23 mouse cellular contexts compared by ENCODE assay signal in genomic region chr13:43861424-43861823, GRCm38 (mm10).
A peak's percentile ranks its signal among the peaks of the same experiment; 100 is the strongest.
DNase-seq lines count a peak whose midpoint lies in the region; ATAC-seq and TF ChIP-seq lines count a peak whose summit lies in the region.
"Had no signal": no experiment of that assay in that cellular context is flagged by ENCODE, and none has a peak within 500 bp of the region (broad histone marks: within the 10 kb centered on the region; RNA-seq: fewer than 3 reads in every experiment).

No protein-coding gene starts in this region.

- H3K36me3 ChIP-seq in stomach, embryonic 16.5 days (ENCODE audit: control insufficient read depth, insufficient read depth, low read length) = no peaks in the 10 kb centered on the region
- H3K36me3 ChIP-seq in stomach, postnatal 0 days (ENCODE audit: control insufficient read depth, insufficient read depth, low read length) = no peaks in the 10 kb centered on the region
- no peaks in the 10 kb centered on the region for H3K36me3 ChIP-seq in heart, embryonic 12.5 days
- H3K36me3 ChIP-seq: forebrain, embryonic 10.5 days; hindbrain, embryonic 10.5 days; limb, embryonic 13.5 days; midbrain, embryonic 13.5 days; neural tube, embryonic 12.5 days had no signal

- no peak overlapping the region for H3K4me2 ChIP-seq in stomach, embryonic 16.5 days (ENCODE audit: low read depth, low read length)
- H3K4me2 ChIP-seq in stomach, postnatal 0 days (replicated peaks; ENCODE audit: low read depth) = no peak overlapping the region
- no peak overlapping the region for H3K4me2 ChIP-seq in heart, embryonic 12.5 days
- H3K4me2 ChIP-seq: heart, embryonic 11.5 days; limb, embryonic 13.5 days; midbrain, embryonic 13.5 days; neural tube, embryonic 12.5 days had no signal

- WGBS in stomach, embryonic 16.5 days = 75% methylated on average over 7 of the region's 7 CpGs
- 71% methylated on average over 7 of the region's 7 CpGs for WGBS in stomach, postnatal 0 days
- 86% methylated on average over 7 of the region's 7 CpGs for WGBS in heart, embryonic 12.5 days

- no peak for TF ChIP-seq CTCF in stomach, postnatal 0 days (IDR thresholded peaks at IDR 0.05; ENCODE audit: low read depth)

- peak overlapping the region; percentile 16; the same call in 1 of the 2 replicates for H3K9ac ChIP-seq in stomach, embryonic 16.5 days (ENCODE audit: low read length)
- H3K9ac ChIP-seq in stomach, postnatal 0 days (ENCODE audit: low read length) = no peak overlapping the region
- H3K9ac ChIP-seq in heart, embryonic 12.5 days = no peak overlapping the region
- H3K9ac ChIP-seq: forebrain, postnatal 0 days; limb, embryonic 13.5 days; midbrain, embryonic 13.5 days; neural tube, embryonic 12.5 days had no signal

- DNase-seq in kidney, adult 11 months = peak; percentile 24
- DNase-seq in kidney, adult 9 months = no peak
- DNase-seq in stomach, postnatal 0 days (ENCODE audit: low spot score) = no peak
- peak; percentile 45 for DNase-seq in kidney, postnatal 10 days
- DNase-seq in thymus, postnatal 25 days = no peak
- DNase-seq: adrenal gland, postnatal 10 days; cerebellum, adult 18-20 months; cerebellum, postnatal 14 days; forebrain, postnatal 0 days; heart, postnatal 10 days; retina, postnatal 1 day; right cerebral cortex, postnatal 25 days; thymus, postnatal 36 days had no signal

- no peak for TF ChIP-seq EP300 in stomach, postnatal 0 days (optimal IDR thresholded peaks at IDR 0.05)

- H3K9me3 ChIP-seq in stomach, embryonic 16.5 days (replicated peaks; ENCODE audit: control insufficient read depth, low read length) = no peaks in the 10 kb centered on the region
- H3K9me3 ChIP-seq in stomach, postnatal 0 days (ENCODE audit: control insufficient read depth, low read length) = no peaks in the 10 kb centered on the region
- peaks cover 3% of the 10 kb centered on the region; the same call in 1 of the 2 replicates for H3K9me3 ChIP-seq in heart, embryonic 12.5 days (replicated peaks)
- H3K9me3 ChIP-seq: forebrain, embryonic 10.5 days; hindbrain, embryonic 10.5 days; limb, embryonic 13.5 days; midbrain, embryonic 13.5 days; neural tube, embryonic 12.5 days had no signal

- H3K4me1 ChIP-seq in stomach, embryonic 16.5 days (ENCODE audit: control insufficient read depth, insufficient read depth, low read length) = peaks cover 17% of the 10 kb centered on the region
- H3K4me1 ChIP-seq in stomach, postnatal 0 days (replicated peaks; ENCODE audit: control insufficient read depth, insufficient read depth) = no peaks in the 10 kb centered on the region
- peaks cover 15% of the 10 kb centered on the region; the same call in 1 of the 2 replicates for H3K4me1 ChIP-seq in heart, embryonic 12.5 days (replicated peaks)

- H3K4me3 ChIP-seq in stomach, embryonic 16.5 days (replicated peaks; ENCODE audit: low read length) = no peak overlapping the region
- H3K4me3 ChIP-seq in stomach, postnatal 0 days (ENCODE audit: low read depth, low read length) = no peak overlapping the region
- H3K4me3 ChIP-seq in heart, embryonic 12.5 days = no peak overlapping the region
- H3K4me3 ChIP-seq: forebrain, embryonic 10.5 days; hindbrain, embryonic 10.5 days; limb, embryonic 13.5 days; midbrain, embryonic 13.5 days; neural tube, embryonic 12.5 days had no signal

- ATAC-seq in stomach, embryonic 16.5 days (ENCODE audit: insufficient read depth, low FRiP score) = no peak
- no peak for ATAC-seq in stomach, postnatal 0 days (ENCODE audit: low FRiP score, low TSS enrichment)
- no peak for ATAC-seq in heart, embryonic 12.5 days (ENCODE audit: insufficient number of reproducible peaks, low FRiP score)
- ATAC-seq: forebrain, postnatal 0 days; hindbrain, embryonic 16.5 days; lung, postnatal 0 days; midbrain, embryonic 13.5 days had no signal

- no peak overlapping the region for H3K27ac ChIP-seq in stomach, embryonic 16.5 days (ENCODE audit: low read length)
- H3K27ac ChIP-seq in stomach, postnatal 0 days (replicated peaks) = no peak overlapping the region
- H3K27ac ChIP-seq in heart, embryonic 12.5 days (ENCODE audit: poor library complexity, severe bottlenecking) = no peak overlapping the region
- H3K27ac ChIP-seq: forebrain, embryonic 10.5 days; hindbrain, embryonic 10.5 days; limb, embryonic 13.5 days; midbrain, embryonic 13.5 days; neural tube, embryonic 12.5 days had no signal

- no peaks in the 10 kb centered on the region for H3K27me3 ChIP-seq in stomach, embryonic 16.5 days (ENCODE audit: control insufficient read depth, insufficient read depth, low read length)
- no peaks in the 10 kb centered on the region for H3K27me3 ChIP-seq in stomach, postnatal 0 days (ENCODE audit: control insufficient read depth, insufficient read depth, low read length)
- no peaks in the 10 kb centered on the region for H3K27me3 ChIP-seq in heart, embryonic 12.5 days (replicated peaks)

Comparison
In these comparisons a context has a peak if more than half of its experiments do, and no peak if none do; other contexts are left out.
1. DNase-seq: peak in kidney, adult 11 months (single experiment) and kidney, postnatal 10 days (single experiment); none in kidney, adult 9 months (single experiment), stomach, postnatal 0 days (single experiment) and thymus, postnatal 25 days (single experiment).